Mouse (Mus musculus) liver, adult 2 months (tissue): ENCODE measurements around the gene Noxo1. TPM values are rescaled to one million over a fixed set of nuclear protein-coding genes. Genes with fewer than 3 reads are reported as not detected.

Experiments
- DNase-seq: peaks from one replicate; pipeline ENCODE4 v3.0.0-alpha.2; 2011; ENCODE audit warnings: low read depth, low spot score; ENCODE audit errors: extremely low read depth
- H3K27ac ChIP-seq: fragments of 200-500 bp; replicated peaks from 2 replicates; pipeline ENCODE4 v1.5.1; 2012; ENCODE audit warnings: low read depth, mild to moderate bottlenecking, control low read depth, inconsistent platforms, low read length; ENCODE audit not compliant: insufficient read depth
- H3K27me3 ChIP-seq: fragments of 200-500 bp; 2 replicates; pipeline ENCODE4 v1.6.1; 2012; ENCODE audit warnings: mild to moderate bottlenecking, moderate library complexity, low read length, inconsistent platforms; ENCODE audit not compliant: control insufficient read depth, insufficient read depth
- H3K36me3 ChIP-seq: fragments of 200-500 bp; 2 replicates; pipeline ENCODE4 v1.6.1; 2012; ENCODE audit warnings: low read length, inconsistent platforms; ENCODE audit not compliant: control insufficient read depth, insufficient read depth
- H3K4me1 ChIP-seq: fragments of 200-500 bp; 2 replicates; pipeline ENCODE4 v1.6.1; 2011; ENCODE audit warnings: low read length; ENCODE audit not compliant: control insufficient read depth, insufficient read depth
- H3K4me3 ChIP-seq: fragments of 200-500 bp; 2 replicates; pipeline ENCODE4 v1.5.1; 2011; ENCODE audit warnings: low read depth, mild to moderate bottlenecking, control low read depth, low read length, moderate library complexity; ENCODE audit not compliant: insufficient read depth
- H3K79me2 ChIP-seq: fragments of 200-500 bp; 2 replicates; pipeline ENCODE4 v1.6.1; 2012; ENCODE audit warnings: inconsistent platforms, mild to moderate bottlenecking, low read length, moderate library complexity; ENCODE audit not compliant: control insufficient read depth, insufficient read depth
- H3K9ac ChIP-seq: fragments of 200-500 bp; 2 replicates; pipeline ENCODE4 v1.6.1; 2012; ENCODE audit warnings: low read depth, mild to moderate bottlenecking, control low read depth, inconsistent platforms, low read length
- CTCF ChIP-seq: fragments of 200-500 bp; IDR thresholded peaks from 2 replicates; pipeline ENCODE4 v1.5.1; 2011; ENCODE audit warnings: low read depth, low read length, control low read depth
- POLR2A ChIP-seq: fragments of 200-500 bp; IDR thresholded peaks from 2 replicates; pipeline ENCODE4 v1.6.1; 2011; ENCODE audit warnings: low read length, control low read depth; ENCODE audit not compliant: insufficient read depth; ENCODE audit errors: extremely low read depth
- whole genome bisulfite sequencing: fragments of 180-500 bp; shearing (Covaris S2); methylation state at CpG from one replicate; pipeline ENCODE4 v1.1.7; 2018; 5-methylcytosine and 5-hydroxymethylcytosine counted together
- polyA plus RNA-seq: library from polyadenylated mRNA; depleted of rRNA; stranded (reverse); fragments of >200 nt; gene quantifications from 2 replicates; pipeline ENCODE4 v1.2.3, GENCODE M21; 2012
- total RNA-seq: library from RNA; depleted of rRNA; stranded (reverse); fragments of >200 nt; gene quantifications from 2 replicates; pipeline ENCODE4 v1.2.3, GENCODE M21; 2014

Gene Noxo1
- total and polyA plus RNA-seq, 2 experiments = 0.37 to 2.7 TPM

DNA sequence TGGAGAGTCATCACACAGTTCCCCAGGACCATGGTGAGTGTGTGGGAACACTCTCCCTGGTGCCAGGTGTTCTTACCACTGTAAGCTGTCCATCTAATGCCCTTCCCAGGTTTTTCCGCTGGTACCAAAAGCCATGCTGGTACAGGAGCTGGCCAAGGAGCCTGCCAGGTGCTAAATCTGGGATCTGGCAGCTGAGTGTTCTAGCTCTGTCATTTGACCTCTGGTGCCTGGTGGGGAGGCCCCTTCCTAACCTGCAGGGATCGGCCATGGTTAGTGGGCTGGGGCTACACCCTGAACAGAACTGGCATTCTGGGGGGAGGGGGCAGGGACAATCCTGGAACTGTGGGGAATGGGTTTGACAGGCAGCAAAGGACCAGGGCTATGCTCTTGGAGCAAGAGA is 31.6 kb downstream of the Noxo1 start, which contains the start of gene Rpl3l:
TSS of gene Rpl3l (plus strand) at position 203 of the 400 bp plus-strand sequence.
- H3K9ac ChIP-seq = no peak within 1 kb of the TSS
- DNase-seq = no peak
- H3K27ac ChIP-seq = no peak within 1 kb of the TSS
- peaks cover 9% of the 10 kb centered on the region for H3K4me1 ChIP-seq
- no peaks in the 10 kb centered on the region for H3K36me3 ChIP-seq
- WGBS = 90% methylated on average over 2 of the region's 2 CpGs
- H3K4me3 ChIP-seq = no peak within 1 kb of the TSS
- TF ChIP-seq POLR2A (no peak), CTCF (no peak)
- peaks cover 4% of the 10 kb centered on the region; the same call in 1 of the 2 replicates for H3K79me2 ChIP-seq
- H3K27me3 ChIP-seq = no peaks in the 10 kb centered on the region

- no peaks in the 10 kb centered on the region for H3K36me3 ChIP-seq
- H3K4me3 ChIP-seq = no peak overlapping the region
- no peaks in the 10 kb centered on the region for H3K27me3 ChIP-seq
- DNase-seq = no peak
- H3K27ac ChIP-seq = no peak overlapping the region
- H3K4me1 ChIP-seq = peaks cover 4% of the 10 kb centered on the region
- TF ChIP-seq POLR2A = no peak
- TF ChIP-seq CTCF = no peak
- WGBS = 74% methylated on average over 17 of the region's 17 CpGs
- H3K79me2 ChIP-seq = peaks cover 4% of the 10 kb centered on the region; the same call in 1 of the 2 replicates
- no peak overlapping the region for H3K9ac ChIP-seq
Observed at GRCm38 (mm10) chr17:24728184-24728583, 32.1 kb downstream of the Noxo1 start.

- TF ChIP-seq POLR2A = no peak
- TF ChIP-seq CTCF = no peak
- Histone ChIP-seq H3K27me3 (no peaks in the 10 kb centered on the region), H3K27ac (no peak overlapping the region), H3K4me1 (peaks cover 2% of the 10 kb centered on the region; the same call in 1 of the 2 replicates), H3K36me3 (no peaks in the 10 kb centered on the region), H3K79me2 (peaks cover 1% of the 10 kb centered on the region; the same call in 1 of the 2 replicates), H3K9ac (no peak overlapping the region), H3K4me3 (no peak overlapping the region)
- WGBS = 84% methylated on average over 6 of the region's 6 CpGs
- no peak for DNase-seq
Observed at GRCm38 (mm10) chr17:24729067-24729466, 33.0 kb downstream of the Noxo1 start.

GRCm38 (mm10) chr17:24730787-24731186 is 34.8 kb downstream of the Noxo1 start:
- TF ChIP-seq CTCF (no peak), POLR2A (no peak)
- no peak for DNase-seq
- no peaks in the 10 kb centered on the region for H3K36me3 ChIP-seq
- no peaks in the 10 kb centered on the region for H3K27me3 ChIP-seq
- H3K27ac ChIP-seq = no peak overlapping the region
- H3K4me1 ChIP-seq = peaks cover 3% of the 10 kb centered on the region; the same call in 1 of the 2 replicates
- H3K9ac ChIP-seq = no peak overlapping the region
- H3K4me3 ChIP-seq = no peak overlapping the region
- 91% methylated on average over 14 of the region's 14 CpGs for WGBS
- H3K79me2 ChIP-seq = no peaks in the 10 kb centered on the region

DNA sequence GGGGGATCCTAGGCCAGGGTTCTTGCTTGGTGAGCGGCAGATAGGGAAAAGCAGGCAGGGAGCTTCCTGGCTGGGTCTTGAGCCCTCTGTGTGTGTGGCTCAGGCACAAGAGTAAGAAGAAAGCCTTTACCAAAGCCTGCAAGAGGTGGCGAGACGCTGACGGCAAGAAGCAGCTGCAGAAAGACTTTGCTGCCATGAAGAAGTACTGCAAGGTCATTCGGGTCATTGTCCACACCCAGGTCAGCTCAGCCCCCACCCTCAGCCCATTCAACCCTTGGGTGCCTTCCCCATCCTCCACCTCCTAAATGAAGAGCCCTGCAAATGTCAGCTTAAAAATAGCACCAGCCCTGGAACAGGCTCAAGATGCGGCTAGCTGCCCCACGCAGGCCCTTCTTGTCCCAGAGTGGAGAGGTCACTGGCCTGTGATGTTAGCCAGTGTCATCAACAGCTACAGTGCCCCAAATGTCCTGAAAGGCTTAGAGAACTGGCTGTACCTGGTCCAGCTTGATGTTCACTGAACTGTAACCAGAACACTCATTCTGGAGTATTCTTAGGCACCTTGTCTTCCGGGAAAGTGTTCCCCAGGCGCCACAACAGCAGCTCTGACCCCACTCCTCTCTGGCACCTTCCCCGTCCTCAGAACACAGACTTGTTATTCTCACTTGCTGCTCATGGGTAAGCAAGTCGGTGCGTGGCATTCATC is 36.4 kb downstream of the Noxo1 start:
- Histone ChIP-seq H3K4me3 (no peak overlapping the region), H3K27me3 (no peaks in the 10 kb centered on the region), H3K36me3 (no peaks in the 10 kb centered on the region), H3K27ac (no peak overlapping the region), H3K79me2 (no peaks in the 10 kb centered on the region; the same call in 1 of the 2 replicates), H3K9ac (no peak overlapping the region), H3K4me1 (peaks cover 5% of the 10 kb centered on the region; the same call in 1 of the 2 replicates)
- 90% methylated on average over 12 of the region's 12 CpGs for whole genome bisulfite sequencing
- DNase-seq = no peak
- TF ChIP-seq CTCF = no peak

DNA sequence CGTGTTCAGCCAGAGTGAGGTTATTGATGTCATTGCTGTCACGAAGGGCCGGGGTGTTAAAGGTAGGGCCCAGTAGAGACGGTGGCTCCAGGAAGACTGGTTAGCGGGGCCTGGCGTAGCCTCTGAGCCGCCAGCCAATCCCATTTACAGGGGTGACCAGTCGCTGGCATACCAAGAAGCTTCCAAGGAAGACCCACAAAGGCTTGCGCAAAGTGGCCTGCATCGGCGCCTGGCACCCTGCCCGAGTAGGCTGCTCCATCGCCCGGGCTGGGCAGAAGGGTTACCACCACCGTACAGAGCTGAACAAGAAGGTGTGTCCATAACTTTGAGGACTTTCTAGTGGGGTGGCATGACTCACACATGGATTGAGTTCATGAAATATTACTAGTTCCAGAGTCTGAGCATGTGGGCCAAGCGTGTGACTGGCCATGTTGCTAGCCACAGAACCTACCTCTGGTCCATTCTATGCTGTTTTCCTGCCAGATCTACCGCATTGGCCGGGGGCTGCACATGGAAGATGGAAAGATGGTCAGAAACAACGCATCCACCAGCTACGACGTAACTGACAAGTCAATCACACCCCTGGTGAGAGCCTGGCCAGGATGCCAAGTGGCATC is 37.5 kb downstream of the Noxo1 start:
- Histone ChIP-seq H3K4me1 (peaks cover 5% of the 10 kb centered on the region; the same call in 1 of the 2 replicates), H3K79me2 (no peaks in the 10 kb centered on the region; the same call in 1 of the 2 replicates), H3K4me3 (no peak overlapping the region), H3K27ac (no peak overlapping the region), H3K36me3 (no peaks in the 10 kb centered on the region), H3K9ac (no peak overlapping the region), H3K27me3 (no peaks in the 10 kb centered on the region)
- no peak for TF ChIP-seq POLR2A
- TF ChIP-seq CTCF = no peak
- WGBS = 90% methylated on average over 21 of the region's 21 CpGs
- DNase-seq = no peak
